Mouse (Mus musculus): ENCODE measurements around the gene Utp3. TPM values are rescaled to one million over a fixed set of nuclear protein-coding genes. Genes with fewer than 3 reads are reported as not detected.
"Not testable (repeated sequence)": the region's sequence is repeated elsewhere in the genome, so short reads cannot be mapped to it uniquely, and the experiment has no call there.

Gene Utp3
- total and polyA plus RNA-seq, 3 experiments, result 55.5 to 169 (median 66.6) TPM

- H3K4me2 ChIP-seq (ENCODE audit: insufficient read depth, low read depth, poor library complexity, severe bottlenecking), result peak overlapping the region; percentile 56
- in situ Hi-C loops (cut with MboI; ENCODE audit: low pct_ligation_motif_present, low pct_unique_long_range_greater_than_20kb, low sequenced_read_pairs) (no loop called here), dilution Hi-C loops (cut with MboI; ENCODE audit: extremely low pct_ligation_motif_present, extremely low pct_unique_long_range_greater_than_20kb, low sequenced_read_pairs) (no loop called here)
- peak; percentile 70 for DNase-seq (ENCODE audit: extremely low read depth)
- H3K9ac ChIP-seq (ENCODE audit: insufficient read depth, low read depth), result peak overlapping the region; percentile 48; the same call in 1 of the 2 replicates
- H3K9me3 ChIP-seq (replicated peaks; ENCODE audit: low read length), result no peaks in the 10 kb centered on the region
- H3K4me1 ChIP-seq (ENCODE audit: control insufficient read depth in 1 of 2, insufficient read depth in 2 of 2), result peaks cover 3 to 38% of the 10 kb centered on the region in 2 experiments; a peak in 3 of 4 replicates
- no peak overlapping the region for H3K4me3 ChIP-seq (replicated peaks in 1 of 3; ENCODE audit: low read depth in 2 of 3, low read length in 2 of 3, poor library complexity in 1 of 3)
- peaks cover 0 to 3% of the 10 kb centered on the region in 2 experiments for H3K36me3 ChIP-seq (replicated peaks in 1 of 2; ENCODE audit: control insufficient read depth in 1 of 2, insufficient read depth in 1 of 2, low read length in 1 of 2)
- H3K79me2 ChIP-seq (replicated peaks; ENCODE audit: control insufficient read depth, extremely low read depth, insufficient read depth, poor library complexity, severe bottlenecking), result no peaks in the 10 kb centered on the region
- H3K27me3 ChIP-seq (replicated peaks), result no peaks in the 10 kb centered on the region
- peak; percentile 90 for TF ChIP-seq SMC3 (IDR thresholded peaks at IDR 0.05; ENCODE audit: low read depth, low read length)
- TF ChIP-seq JUND (conservative IDR thresholded peaks at IDR 0.05; ENCODE audit: low read depth, low read length), result 0 out of 2 replicates have a peak, but pooled peaks have one; percentile 3
- no peak for TF ChIP-seq ZMIZ1 (IDR thresholded peaks at IDR 0.05; ENCODE audit: low read depth, low read length)
- peak; percentile 40 to 87; a peak in 3 of 4 replicates for TF ChIP-seq CTCF (conservative IDR thresholded peaks at IDR 0.05 in 1 of 2, IDR thresholded peaks at IDR 0.05 in 1 of 2; ENCODE audit: low read depth in 2 of 2, low read length in 2 of 2)
- TF ChIP-seq GABPA (IDR thresholded peaks at IDR 0.05; ENCODE audit: insufficient replicate concordance, low read depth, low read length), result no peak
- TF ChIP-seq ZC3H11A (IDR thresholded peaks at IDR 0.05; ENCODE audit: low read depth, low read length), result peak; percentile 6; the same call in 1 of the 2 replicates
- TF ChIP-seq RAD21 (IDR thresholded peaks at IDR 0.05; ENCODE audit: low read depth, low read length), result peak; percentile 83
- H3K27ac ChIP-seq (ENCODE audit: insufficient read depth, low read depth), result peak overlapping the region; percentile 51; the same call in 1 of the 2 replicates
These were observed 11.5 kb upstream of the Utp3 start for GRCm38 (mm10) chr5:88542651-88543282.

- H3K4me3 ChIP-seq (replicated peaks in 1 of 3; ENCODE audit: low read depth in 2 of 3, low read length in 2 of 3, poor library complexity in 1 of 3); H3K27me3 ChIP-seq (replicated peaks); H3K9ac ChIP-seq (ENCODE audit: insufficient read depth, low read depth); DNase-seq (ENCODE audit: extremely low read depth); H3K36me3 ChIP-seq (replicated peaks in 1 of 2; ENCODE audit: control insufficient read depth in 1 of 2, insufficient read depth in 1 of 2, low read length in 1 of 2); in situ Hi-C loops (cut with MboI; ENCODE audit: low pct_ligation_motif_present, low pct_unique_long_range_greater_than_20kb, low sequenced_read_pairs); dilution Hi-C loops (cut with MboI; ENCODE audit: extremely low pct_ligation_motif_present, extremely low pct_unique_long_range_greater_than_20kb, low sequenced_read_pairs); H3K79me2 ChIP-seq (replicated peaks; ENCODE audit: control insufficient read depth, extremely low read depth, insufficient read depth, poor library complexity, severe bottlenecking); H3K27ac ChIP-seq (ENCODE audit: insufficient read depth, low read depth); H3K9me3 ChIP-seq (replicated peaks; ENCODE audit: low read length); H3K4me2 ChIP-seq (ENCODE audit: insufficient read depth, low read depth, poor library complexity, severe bottlenecking): not testable (repeated sequence)
- peaks cover 0 to 33% of the 10 kb centered on the region in 2 experiments; a peak in 2 of 4 replicates for H3K4me1 ChIP-seq (ENCODE audit: control insufficient read depth in 1 of 2, insufficient read depth in 2 of 2)
These were observed 9.9 kb upstream of the Utp3 start for GRCm38 (mm10) chr5:88544411-88544810.

GRCm38 (mm10) chr5:88545536-88545935, 8.7 kb upstream of the Utp3 start:
- Histone ChIP-seq H3K9me3 (replicated peaks; ENCODE audit: low read length) (no peaks in the 10 kb centered on the region), H3K79me2 (replicated peaks; ENCODE audit: control insufficient read depth, extremely low read depth, insufficient read depth, poor library complexity, severe bottlenecking) (no peaks in the 10 kb centered on the region), H3K4me3 (replicated peaks in 1 of 3; ENCODE audit: low read depth in 2 of 3, low read length in 2 of 3, poor library complexity in 1 of 3) (no peak overlapping the region), H3K27ac (ENCODE audit: insufficient read depth, low read depth) (no peak overlapping the region), H3K4me1 (ENCODE audit: control insufficient read depth in 1 of 2, insufficient read depth in 2 of 2) (peaks cover 0 to 26% of the 10 kb centered on the region in 2 experiments; a peak in 2 of 4 replicates), H3K36me3 (replicated peaks in 1 of 2; ENCODE audit: control insufficient read depth in 1 of 2, insufficient read depth in 1 of 2, low read length in 1 of 2) (peaks cover 0 to 3% of the 10 kb centered on the region in 2 experiments), H3K27me3 (replicated peaks) (no peaks in the 10 kb centered on the region), H3K4me2 (ENCODE audit: insufficient read depth, low read depth, poor library complexity, severe bottlenecking) (no peak overlapping the region), H3K9ac (ENCODE audit: insufficient read depth, low read depth) (no peak overlapping the region)
- in situ Hi-C loops (cut with MboI; ENCODE audit: low pct_ligation_motif_present, low pct_unique_long_range_greater_than_20kb, low sequenced_read_pairs) (no loop called here), dilution Hi-C loops (cut with MboI; ENCODE audit: extremely low pct_ligation_motif_present, extremely low pct_unique_long_range_greater_than_20kb, low sequenced_read_pairs) (no loop called here)
- TF ChIP-seq MEF2A (IDR thresholded peaks at IDR 0.05; ENCODE audit: borderline replicate concordance, low read depth, low read length) (no peak), MAFK (IDR thresholded peaks at IDR 0.05; ENCODE audit: insufficient replicate concordance, low read length) (no peak), MAX (IDR thresholded peaks at IDR 0.05; ENCODE audit: low read length) (no peak), ZC3H11A (IDR thresholded peaks at IDR 0.05; ENCODE audit: low read depth, low read length) (no peak), ZMIZ1 (IDR thresholded peaks at IDR 0.05; ENCODE audit: low read depth, low read length) (no peak), E2F4 (IDR thresholded peaks at IDR 0.05; ENCODE audit: insufficient replicate concordance, low read depth, low read length) (no peak), NELFE (IDR thresholded peaks at IDR 0.05; ENCODE audit: low read depth, low read length) (no peak), MXI1 (IDR thresholded peaks at IDR 0.05; ENCODE audit: low read depth, low read length) (no peak), JUN (IDR thresholded peaks at IDR 0.05; ENCODE audit: insufficient read depth, low read depth, low read length) (no peak), TBP (conservative IDR thresholded peaks at IDR 0.05; ENCODE audit: low read depth, low read length) (no peak)
- DNase-seq (ENCODE audit: extremely low read depth), result no peak
